Mouse (Mus musculus) heart, adult 18-20 months (tissue): ENCODE measurements around the gene Prr5l. TPM values are rescaled to one million over a fixed set of nuclear protein-coding genes. Genes with fewer than 3 reads are reported as not detected.

ENCODE experiments used
- DNase-seq, 2 experiments: peaks; one replicate each; pipeline ENCODE4 v3.0.0; 2021 to 2022; ENCODE audit warnings: mixed read lengths in 1 of 2
- total RNA-seq, 2 experiments: library from RNA; stranded (reverse); gene quantifications; 2 replicates each; pipeline ENCODE4 v1.2.3; 2021

Gene Prr5l
- total RNA-seq, 2 experiments from 2014 or later = 1.5 to 2.3 TPM

GRCm38 (mm10) chr2:101881471-101882162 is 1.2 kb downstream of the Prr5l start:
- peak in 1 of 2 experiments; percentile 16 for DNase-seq

GRCm38 (mm10) chr2:101871179-101871578 is 11.6 kb downstream of the Prr5l start:
- peak; percentile 50 to 75 for DNase-seq

GRCm38 (mm10) chr2:101868683-101869082 is 14.1 kb downstream of the Prr5l start:
- no peak for DNase-seq

GRCm38 (mm10) chr2:101862219-101863123 is 20.4 kb downstream of the Prr5l start:
- DNase-seq = peak; percentile 29 to 61

DNA sequence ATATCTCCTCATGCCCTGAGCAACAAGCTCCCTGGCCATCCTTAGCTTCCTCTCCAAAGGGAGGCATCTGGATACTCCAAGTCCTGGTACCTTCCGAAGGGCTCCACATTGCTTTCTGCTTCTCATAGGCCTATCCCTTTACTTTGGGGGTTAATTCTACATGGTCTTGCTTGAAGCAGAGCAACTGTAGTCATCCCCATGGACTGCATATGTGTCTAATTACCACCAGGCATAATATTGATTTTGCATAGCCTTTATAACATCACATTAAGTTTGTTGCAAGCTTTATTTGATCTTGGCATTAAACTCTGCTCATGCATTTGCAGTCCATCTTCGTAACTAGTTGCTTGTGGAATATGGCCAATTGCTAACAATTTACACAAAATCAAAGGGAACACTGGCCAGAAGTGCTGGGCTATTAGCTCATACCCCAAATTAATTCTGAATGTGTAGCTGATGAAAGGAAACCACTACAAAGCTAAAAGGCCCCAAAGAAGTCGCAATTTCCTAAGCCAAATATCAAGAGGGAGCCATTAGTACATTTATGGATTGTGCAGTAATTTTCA is 21.8 kb downstream of the Prr5l start:
- DNase-seq = no peak

DNA sequence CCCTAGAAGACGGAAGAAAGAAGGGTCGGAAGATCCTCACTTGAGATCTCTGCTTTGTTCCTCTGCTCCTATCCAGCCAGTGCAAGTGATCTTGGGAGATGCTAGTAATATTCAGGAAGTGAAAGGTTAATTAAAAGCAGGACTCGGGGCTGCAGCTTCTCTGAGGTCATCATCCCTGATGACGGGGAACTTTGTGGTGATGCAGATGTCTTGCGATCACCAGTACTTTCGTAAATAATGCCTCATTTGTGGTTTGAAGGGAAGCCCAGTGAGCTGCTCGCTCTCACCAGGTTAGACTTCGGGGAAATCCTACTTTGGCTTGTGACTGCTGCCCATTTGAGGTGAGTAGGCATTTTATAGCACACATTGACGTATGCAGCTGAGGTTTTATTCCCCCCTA is 26.7 kb downstream of the Prr5l start:
- no peak for DNase-seq

- no peak for DNase-seq
Measured at GRCm38 (mm10) chr2:101854792-101855191, 28.0 kb downstream of the Prr5l start.

DNA sequence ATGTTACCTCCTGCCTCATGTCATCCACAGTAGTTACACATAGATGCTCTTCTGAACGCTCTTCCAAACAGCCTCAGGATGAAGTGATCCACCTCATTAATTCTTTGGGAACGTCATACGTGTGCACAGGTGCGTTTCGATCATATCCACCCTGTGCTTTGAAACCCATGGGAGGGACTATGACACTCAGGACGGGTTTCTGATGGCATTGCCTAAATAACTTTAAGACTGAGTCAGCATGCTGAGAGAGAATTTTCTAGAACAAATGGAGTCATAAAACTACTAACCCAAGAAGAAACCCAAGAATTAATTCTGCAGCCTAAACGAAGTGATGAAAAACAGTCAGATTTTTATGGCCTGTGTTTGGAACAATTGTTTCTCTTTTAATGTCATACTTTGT is 40.1 kb downstream of the Prr5l start:
- no peak for DNase-seq

DNA sequence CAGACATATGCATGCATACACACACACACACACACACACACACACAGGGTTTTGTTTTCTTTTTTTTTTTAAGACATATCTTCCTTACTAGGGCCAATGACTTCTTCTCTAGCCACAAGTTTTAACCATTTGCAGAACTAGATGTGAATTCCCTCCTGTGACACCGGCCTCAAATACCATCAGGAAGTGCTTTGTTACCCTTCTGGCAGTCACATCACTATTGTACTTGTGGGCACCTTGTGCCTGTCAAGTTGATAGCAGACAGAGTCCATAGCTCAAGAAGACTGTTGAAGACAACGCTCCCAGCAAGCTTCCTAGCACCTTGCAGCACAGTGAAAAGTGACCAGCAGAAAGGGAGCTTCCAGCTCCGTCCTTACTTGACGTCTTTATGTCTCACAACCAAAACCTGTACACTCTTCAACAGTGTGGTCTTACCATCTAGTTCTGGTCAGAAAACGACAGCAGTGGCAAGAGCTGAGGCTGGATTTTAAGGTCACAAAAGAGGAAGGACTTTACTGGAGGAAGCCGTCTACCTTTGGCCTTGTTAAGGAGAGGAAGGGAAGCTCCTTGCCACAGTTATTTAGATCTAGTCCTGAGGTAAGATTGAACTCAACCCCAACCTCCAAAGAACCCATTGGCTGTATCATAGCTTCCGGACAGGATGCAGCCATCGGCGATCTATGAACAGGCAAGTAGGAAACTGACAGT is 47.9 kb downstream of the Prr5l start:
- DNase-seq = no peak

DNA sequence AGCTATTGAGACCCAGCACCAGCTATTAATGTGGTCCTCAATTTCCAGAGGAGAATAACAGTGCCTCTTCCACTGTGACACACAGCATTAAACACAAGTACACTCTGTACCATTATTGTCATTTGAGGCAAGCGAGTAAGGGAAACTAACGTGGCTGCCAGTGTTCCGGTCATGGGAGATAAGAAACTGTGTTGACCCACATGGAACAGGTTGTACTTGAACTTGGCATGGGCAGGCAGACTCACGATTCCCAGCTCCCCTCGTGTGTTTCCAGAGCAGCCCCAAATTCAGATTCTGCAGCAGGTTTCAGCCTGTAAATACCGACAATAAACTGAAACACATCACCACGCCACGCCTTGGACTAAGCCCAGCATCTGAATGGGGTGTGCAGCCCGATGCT is 50.5 kb downstream of the Prr5l start:
- peak; percentile 22 to 50 for DNase-seq

DNA sequence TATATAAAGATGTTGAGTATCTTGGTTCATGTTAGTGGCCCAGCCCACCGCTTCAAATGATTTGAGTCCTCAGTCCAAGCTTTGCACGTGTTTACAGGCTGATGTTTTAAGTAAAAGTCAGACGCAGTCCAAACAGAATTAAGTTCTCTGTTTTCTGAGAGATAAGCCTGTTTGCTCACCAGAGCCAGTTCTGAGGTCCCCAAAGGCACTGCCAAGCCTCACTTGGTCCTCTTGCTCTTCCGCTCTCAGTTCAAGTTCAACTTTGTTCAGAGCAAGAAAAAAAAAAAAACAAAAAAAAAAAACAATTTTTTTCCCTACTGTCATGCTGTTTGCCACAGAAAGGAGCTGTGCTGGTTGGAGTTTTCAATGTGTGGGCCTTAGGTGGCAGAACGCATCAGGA is 51.0 kb downstream of the Prr5l start:
- DNase-seq = peak in 1 of 2 experiments; percentile 15

GRCm38 (mm10) chr2:101830186-101830915 is 52.5 kb downstream of the Prr5l start:
- DNase-seq = no peak

GRCm38 (mm10) chr2:101829013-101829412 is 53.8 kb downstream of the Prr5l start:
- no peak for DNase-seq

DNA sequence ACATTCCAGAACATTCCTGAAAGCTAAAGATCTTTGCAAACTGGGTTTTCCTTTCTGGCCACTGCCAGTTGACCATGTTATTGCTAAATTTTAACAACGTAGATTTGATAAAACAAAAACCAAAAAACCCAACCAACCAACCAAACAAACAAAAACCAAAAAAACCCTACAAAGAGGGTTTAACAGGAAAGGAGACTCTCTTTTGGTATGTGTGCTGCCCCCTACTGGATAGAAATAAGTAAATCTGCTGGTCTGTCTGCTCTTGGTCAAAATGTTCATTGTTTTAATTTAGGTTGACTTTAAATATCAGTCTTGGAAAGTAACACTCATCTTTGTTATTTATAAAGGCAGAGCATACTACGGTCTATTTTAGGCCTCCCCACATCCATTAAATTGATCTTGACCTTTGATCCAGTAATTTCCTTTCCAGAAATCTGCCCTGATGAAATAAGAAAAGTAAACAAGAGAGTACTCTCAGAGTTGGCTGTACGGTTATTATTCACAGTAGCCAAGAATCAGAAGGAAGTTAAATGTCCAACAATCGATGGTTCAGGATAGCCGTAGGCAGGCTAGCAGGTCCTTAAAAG is 54.7 kb downstream of the Prr5l start:
- DNase-seq = peak; percentile 18 to 58

DNA sequence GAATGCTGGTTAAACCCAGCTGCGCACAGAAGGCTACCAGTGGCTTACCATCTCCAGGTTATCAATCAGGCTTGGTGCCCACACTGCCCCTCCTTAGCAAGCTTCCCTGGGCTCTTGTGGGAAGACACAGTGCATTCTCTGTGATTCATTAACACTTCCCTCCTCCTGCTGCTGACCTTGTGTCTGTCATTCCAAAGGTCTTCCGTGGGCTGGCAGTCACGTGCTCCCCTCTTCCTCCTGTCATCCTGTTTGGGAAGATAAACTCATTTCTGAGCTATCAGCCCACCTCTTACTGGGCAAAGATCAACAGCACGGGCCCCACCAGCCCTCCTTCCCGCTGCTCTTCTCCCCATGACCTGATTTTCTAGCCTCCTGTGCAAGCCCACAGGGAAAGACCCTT is 55.2 kb downstream of the Prr5l start:
- DNase-seq = peak; percentile 22 to 24

- no peak for DNase-seq
Measured at GRCm38 (mm10) chr2:101826950-101827600, 55.8 kb downstream of the Prr5l start.

DNA sequence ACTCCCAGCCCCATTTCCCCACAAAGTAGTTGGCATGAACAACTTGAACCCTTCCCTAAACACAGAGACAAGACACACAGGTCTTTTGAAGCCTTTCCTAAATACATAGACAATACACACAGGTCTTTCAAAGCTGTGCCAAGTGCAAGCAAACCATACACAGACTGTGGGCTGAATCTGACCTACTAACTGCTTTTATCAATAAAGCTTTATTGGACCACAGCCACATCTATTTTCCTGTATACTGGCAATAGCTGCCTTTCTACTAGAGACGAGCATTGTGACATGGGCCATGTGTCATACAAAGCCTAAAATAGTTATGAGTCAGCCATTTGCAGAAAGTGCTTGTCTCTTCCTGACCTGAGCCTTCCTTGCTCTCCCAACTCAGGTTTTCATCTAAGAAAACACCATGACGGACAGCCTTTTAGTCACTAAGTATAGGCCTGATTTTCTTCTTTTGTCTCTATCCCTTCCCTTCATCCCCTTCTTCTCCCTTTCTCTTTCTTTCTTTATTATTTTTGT is 56.6 kb downstream of the Prr5l start:
- DNase-seq = no peak

DNA sequence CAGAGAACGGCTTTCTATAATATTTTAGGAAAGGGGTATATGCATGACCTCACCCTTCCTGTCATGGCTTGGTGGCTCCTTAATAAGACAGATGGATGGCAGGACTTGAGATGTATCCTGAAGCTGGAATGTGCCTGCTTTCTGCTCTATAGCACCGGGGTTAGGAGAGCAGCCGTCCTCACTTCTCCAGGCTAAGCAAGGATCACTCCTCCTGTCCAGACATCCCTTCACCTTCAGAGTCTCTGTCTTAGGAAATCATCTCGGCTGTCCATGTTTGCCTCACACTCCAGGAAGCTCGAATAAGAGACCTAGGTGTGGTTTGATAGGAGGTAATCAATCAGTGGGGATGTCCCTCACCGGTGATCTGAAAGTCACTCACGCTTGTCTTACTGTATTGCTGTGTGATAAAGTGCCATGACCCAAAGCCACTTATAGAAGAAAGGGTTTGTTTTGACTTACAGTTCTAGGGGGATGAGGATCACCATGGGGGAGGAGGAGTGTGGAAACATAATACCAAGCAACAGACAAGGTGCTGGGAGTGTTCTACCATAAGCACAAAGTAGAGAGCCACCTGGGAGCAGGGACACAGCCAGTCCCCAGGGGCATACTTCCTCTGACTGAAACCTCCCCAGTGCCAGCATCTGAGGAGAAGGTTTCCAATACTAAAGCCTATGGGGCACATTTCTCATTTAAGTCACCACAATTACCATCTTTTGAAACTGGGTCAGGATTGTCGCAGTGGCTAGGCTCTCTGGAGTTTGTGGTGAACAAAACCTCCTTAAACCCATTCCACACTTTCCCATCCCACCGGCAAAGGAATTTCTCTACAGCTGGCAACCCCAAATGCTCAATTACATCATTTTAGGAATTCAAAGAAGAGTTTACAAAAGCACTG is 57.4 kb downstream of the Prr5l start:
- no peak for DNase-seq

- no peak for DNase-seq
Measured at GRCm38 (mm10) chr2:101823821-101824220, 59.0 kb downstream of the Prr5l start.
